Mouse (Mus musculus): ENCODE measurements around the gene Fam78b.
A peak's percentile ranks its signal among the peaks of the same experiment; 100 is the strongest.

Gene Fam78b

DNA sequence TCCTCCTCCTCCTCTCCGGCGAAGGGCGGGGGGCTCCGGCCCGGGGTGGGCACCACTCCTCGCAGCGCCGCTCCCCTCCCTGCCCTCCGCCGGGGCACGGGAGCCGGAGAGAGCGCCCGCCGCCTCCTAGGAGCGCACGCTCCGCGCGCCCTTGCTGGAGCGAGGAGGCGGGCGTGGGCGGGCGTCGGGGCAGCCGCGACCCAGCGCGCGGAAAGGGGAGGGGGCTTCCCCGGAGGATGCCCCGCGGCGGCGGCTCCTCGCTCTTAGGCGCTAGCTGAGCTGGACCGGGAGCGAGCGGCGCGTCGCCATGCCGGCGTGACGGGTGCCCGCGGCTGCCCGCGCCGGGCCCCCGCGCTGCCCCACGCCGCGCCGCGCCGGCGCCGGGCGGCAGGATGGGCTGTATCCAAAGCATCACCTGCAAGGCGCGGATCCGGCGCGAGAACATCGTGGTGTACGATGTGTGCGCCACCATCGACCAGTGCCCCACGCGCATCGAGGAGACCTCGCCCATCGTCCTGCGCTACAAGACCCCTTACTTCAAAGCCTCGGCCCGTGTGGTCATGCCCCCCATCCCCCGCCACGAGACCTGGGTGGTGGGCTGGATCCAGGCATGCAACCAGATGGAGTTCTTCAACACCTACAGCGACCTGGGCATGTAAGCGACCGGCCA, at the start of gene Fam78b:
Fam78b (plus strand) TSS at position 244 of the 670 bp plus-strand sequence.
- peak; percentile 1 to 16 for DNase-seq (ENCODE audit: low read depth in 2 of 2, low spot score in 2 of 2)

DNA sequence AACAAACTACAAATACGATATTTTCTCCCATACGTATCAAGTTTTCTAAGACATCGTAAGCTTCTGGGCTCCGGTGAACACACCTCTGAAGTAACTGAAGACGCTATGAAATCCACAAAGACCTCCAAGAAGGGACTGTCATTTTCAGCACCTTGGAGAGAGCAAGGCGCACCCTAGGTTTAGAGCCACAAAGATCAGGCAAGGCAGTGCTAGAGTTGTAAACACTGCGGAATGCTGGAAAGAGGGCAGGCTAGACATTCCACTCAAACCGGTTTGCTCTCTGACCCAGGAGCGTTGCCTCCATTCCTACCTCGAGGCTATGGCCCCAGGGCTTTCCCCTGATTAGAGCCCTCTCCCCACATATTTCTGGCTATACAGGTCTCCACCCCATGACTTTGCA, 36.7 kb upstream of the Fam78b start:
- no peak for DNase-seq (ENCODE audit: low read depth in 2 of 2, low spot score in 2 of 2)

DNA sequence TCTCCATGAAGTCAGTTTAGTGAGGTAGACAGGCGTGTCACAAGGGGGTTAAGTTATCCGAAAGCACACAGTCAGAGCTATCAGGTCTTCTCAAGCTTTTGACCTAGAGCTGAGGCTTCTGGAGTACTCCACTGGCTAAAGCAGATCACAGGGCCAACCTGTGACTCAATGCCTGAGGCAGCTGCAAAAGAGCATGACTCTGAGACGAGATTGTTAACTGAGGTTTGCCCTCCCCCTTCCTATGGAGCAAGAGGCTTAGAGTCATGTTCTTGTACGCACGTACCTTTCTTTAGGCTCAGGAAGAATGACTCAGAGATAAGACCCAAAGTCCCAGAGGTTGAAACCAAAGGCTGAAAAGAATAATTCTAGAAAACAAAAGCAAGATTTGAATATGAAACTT, 32.9 kb upstream of the Fam78b start:
- no peak for DNase-seq (ENCODE audit: low read depth in 2 of 2, low spot score in 2 of 2)

DNA sequence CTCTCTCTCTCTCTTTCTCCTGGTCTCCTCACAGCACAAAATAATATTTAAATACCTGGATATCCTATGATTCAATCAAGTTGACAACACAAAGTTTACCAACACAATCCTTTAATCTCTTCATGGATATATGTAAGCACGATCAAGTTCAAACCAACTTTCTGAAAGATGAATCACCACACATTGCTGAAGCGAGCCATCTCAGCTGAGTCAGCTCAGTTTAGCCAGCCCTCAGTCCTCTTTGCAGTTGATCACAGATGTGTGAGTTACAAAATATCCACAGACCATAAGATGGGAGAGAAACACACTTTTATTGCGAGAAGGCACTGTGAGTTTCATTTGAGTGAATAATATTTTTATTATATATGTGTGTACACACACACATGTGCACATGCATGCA, 27.5 kb upstream of the Fam78b start:
- DNase-seq (ENCODE audit: low read depth in 2 of 2, low spot score in 2 of 2) = no peak

DNA sequence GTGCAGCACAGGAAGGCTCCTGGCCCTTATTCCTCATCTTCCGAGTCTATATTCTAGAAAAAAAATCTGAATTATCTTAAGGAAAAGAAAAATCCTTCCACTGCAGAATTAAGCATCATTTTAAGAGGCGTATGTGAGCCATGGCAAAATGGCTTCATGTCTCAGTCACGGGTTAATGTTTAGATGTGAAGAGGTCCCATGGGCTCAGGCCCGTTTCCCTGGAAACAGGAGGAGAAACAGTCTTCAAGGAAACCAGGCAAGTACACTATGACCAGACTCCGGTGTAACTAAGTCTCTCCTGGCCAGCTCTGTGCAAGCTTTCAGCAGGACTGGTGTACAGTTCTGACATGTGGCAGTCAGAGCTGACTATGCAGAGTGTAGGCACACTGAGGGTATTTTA, 22.6 kb upstream of the Fam78b start:
- no peak for DNase-seq (ENCODE audit: low read depth in 2 of 2, low spot score in 2 of 2)

DNA sequence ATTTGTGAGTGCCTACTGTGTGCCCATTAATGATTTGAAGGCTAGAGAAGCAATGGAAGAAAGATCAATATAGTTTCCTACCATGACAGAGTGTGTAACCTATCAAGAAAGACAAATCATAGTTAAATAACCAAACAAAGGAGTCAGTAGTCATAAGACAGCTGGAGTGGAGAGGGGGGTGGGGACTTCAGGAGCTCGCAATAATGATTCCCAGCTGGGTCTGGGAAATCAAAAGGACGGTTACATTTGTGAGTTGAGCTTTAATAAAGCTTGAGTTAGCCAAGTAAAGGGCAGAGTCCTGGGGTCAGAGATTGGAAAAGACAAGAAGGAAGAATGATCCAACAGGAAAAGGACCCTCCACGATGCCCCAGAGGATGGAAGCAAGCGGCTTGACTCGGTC, 7.0 kb upstream of the Fam78b start:
- DNase-seq (ENCODE audit: low read depth in 2 of 2, low spot score in 2 of 2) = no peak

DNA sequence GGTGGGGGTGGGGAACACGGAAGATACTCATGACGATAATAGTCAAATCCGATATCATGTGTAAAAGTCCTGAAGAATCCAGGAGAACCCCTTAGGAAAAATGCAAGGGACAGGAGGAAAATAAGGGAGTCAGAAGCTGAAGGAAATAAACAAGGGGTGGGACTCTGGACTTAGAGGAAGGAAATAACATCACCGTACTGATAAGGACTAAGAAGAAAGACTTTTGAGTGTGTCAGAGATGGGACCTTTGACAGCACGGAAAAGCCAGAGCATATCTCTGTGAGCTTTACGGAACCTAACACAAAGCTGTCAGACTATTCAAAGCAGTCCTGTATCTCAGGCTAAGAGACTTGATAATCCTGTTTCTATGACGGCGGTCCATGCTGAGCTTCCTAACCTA, 5.0 kb upstream of the Fam78b start:
- DNase-seq (ENCODE audit: low read depth in 2 of 2, low spot score in 2 of 2) = no peak

DNA sequence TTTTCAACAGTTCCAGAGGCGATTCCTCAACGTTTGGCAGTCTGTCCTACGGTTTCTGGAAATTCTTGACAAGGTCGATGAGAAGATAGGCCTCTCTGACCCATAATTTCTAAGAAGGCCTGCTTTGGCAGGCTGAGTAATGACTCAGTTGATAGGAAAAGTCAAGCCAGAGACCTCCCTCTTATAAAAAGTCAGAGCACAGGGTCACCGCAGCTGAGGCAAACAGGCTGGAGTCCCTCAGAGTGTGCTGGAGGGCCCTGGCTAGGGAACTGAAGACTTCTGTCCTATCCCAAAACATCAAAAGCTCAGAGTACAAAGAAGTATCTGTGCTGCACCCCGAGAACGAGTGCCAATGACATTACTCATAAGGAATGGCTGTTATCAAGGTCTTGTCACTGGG, 4.4 kb upstream of the Fam78b start:
- DNase-seq (ENCODE audit: low read depth in 2 of 2, low spot score in 2 of 2) = no peak

DNA sequence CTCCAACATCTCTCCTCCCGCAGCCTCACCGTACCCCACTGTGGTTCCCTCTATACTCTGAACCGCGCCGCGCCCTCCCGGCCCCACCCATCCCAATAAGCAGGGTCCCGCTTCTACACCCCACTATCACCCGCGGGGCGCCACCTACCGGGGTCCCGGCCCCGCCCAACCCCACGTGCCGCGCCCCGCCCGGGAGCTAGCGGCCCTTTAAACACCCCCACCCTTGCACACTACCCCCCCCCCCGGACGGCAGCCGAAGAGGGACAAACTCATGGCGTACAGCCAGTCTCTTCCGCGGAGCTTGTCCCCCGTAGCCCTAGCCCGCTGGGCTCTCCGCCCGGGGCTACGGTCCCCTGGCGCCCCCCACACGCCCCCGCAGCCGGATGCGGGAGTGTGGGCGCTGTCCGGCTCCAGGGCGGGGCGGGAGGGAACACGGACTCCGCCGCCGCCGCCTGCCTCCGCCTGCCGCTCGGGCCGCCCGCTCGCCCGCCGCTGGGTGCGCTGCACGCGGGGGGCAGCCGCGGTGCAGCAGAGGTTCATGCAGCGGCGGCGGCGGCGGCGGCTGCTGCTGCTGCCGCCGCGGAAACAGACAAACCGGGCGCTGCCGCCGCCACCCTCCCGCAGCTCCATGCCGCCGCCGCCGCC, 566 bp upstream of the Fam78b start:
- DNase-seq (ENCODE audit: low read depth in 2 of 2, low spot score in 2 of 2) = peak; percentile 57 to 59

DNA sequence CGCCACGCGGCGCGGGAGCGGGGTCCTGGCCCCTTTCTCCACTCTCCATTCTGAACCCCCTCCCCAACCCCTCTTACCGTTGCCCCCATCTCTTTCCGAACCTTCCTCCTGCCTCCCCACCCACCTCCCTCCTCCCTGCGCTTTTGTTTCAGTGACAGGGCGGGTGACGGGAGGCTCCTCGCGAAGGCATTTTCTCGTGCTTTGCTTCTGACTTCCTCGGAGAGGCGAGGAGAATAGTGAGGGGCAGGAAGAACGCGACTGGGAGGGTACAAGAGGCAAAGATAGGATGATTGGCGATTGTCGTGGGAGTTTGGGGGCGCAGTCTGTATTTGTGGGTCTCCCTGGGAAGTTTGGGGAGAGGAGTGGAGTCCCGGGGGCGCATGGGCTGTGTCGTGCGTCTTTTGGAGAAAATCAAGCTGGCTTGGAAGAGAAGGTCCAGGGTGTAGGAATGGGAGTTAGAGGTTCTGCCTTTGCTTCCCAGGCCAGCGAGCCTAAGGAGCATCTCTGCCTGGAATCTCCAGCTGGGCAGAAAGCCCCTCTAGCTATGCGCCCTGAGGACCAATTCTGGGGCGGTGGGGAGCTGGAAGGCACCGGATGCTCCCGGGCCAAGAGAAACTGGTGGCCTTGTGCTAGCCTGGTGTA, 748 bp downstream of the Fam78b start:
- peak in 1 of 2 experiments; percentile 11 for DNase-seq (ENCODE audit: low read depth in 2 of 2, low spot score in 2 of 2)

DNA sequence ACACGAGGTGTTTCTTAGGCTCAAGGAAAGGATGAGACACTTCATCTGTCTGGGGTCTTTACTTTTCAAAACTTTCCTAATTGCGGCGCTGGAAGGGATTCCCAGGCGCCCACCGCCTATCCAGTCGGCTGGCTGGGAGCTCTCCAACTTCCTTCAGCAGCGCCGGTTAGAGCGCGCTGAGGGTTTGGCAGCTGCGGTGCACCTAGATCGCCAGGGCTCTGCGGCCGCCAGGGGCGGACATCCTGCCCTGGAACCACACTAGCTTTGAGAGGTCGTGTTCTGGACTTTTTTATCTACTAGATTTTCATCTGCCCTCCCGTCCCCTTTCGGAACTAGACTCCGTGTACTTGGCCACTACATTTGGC, 1.3 kb downstream of the Fam78b start:
- DNase-seq (ENCODE audit: low read depth in 2 of 2, low spot score in 2 of 2) = peak in 1 of 2 experiments; percentile 1

DNA sequence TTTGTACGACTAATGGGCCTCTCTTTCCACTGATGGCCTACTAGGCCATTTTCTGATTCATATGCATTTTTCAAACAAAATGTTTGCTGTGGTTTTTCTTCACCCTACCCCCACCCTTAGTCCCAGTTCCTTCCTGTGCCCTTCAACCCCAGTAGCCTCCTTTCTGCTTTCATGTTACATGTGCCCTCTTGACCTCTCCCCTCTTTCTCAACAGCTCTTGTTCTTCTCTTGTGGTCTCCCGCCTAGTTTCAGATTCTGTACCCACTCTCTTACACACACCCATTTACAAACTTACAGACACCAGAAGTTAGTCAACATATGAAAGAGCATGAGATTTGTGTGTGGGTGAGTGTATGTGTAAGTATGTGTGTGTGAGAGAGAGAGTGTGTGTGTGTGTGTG, 3.4 kb downstream of the Fam78b start:
- DNase-seq (ENCODE audit: low read depth in 2 of 2, low spot score in 2 of 2) = no peak

DNA sequence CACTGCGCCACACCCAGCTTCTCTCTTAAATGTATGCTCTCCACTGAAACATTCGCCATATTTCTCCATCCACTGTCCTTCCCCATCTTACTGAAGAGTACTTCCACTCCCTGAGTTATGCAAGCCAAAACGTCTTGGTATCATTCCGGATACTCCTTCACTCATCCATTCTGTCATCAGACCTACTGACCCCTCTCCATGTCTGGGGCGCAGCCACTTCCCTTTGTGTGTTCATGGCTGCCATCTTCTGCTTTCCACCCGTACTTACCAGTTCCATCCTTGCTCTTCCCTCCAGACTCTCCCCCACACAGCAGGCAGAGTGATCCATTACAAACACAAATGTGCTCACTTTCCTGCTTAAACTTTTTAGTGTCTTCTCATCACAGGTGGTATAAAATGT, 6.1 kb downstream of the Fam78b start:
- DNase-seq (ENCODE audit: low read depth in 2 of 2, low spot score in 2 of 2) = no peak

DNA sequence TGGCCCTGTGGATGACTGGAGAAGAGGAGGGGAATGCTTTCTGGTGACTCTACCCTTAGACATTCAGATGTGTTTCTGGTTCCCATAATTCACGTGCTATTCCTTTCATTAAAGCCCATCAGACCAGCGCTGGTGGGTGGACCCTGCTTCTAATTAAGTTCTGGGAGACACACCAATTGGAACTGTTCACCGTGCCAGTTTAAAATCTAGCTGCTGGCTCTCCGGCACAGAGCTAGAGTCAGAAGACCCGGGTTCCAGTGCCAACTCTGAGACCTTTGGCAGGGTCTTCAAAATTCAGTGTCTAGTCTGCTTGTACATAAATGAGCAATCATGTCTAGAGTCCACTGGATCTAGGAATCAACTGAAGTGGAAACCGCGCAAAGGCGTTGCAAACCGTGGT, 9.0 kb downstream of the Fam78b start:
- no peak for DNase-seq (ENCODE audit: low read depth in 2 of 2, low spot score in 2 of 2)

DNA sequence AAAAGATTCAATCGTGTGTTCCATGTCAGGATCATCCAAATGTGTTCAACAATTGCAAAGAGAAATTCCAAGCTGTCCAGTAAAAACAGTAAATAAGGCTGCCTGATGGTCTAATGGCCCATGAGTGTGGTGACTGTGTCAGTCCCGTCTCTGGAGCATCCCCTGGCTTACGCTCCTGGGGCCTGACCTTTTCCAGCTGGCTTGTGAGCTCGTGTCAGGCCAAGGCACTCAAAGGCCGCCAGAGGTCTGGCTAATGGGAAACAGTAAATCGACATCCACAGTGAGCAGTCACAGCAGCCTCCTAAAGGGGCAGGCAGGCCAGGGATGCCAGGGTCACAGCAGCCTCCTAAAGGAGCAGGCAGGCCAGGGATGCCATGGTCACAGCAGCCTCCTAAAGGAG, 10.1 kb downstream of the Fam78b start:
- no peak for DNase-seq (ENCODE audit: low read depth in 2 of 2, low spot score in 2 of 2)

DNA sequence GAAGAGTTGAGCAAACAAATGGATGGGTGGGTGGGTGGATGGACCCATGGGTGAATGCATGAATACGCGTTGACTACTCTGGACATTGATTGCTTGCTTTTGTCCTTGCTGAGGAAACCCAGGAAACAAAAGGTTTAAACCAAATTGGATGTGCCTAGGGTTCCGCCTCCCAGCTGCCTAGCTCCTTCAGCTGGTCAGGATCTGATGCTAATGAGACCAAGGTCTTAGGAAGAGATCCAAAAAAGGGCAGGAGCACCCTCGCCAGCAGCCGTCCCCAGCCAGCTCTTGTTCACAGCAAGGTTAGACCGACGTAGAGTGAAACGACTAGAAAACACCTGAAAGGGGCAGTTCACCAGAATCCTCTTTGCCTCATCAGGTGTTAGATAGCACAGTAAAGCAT, 11.4 kb downstream of the Fam78b start:
- no peak for DNase-seq (ENCODE audit: low read depth in 2 of 2, low spot score in 2 of 2)

DNA sequence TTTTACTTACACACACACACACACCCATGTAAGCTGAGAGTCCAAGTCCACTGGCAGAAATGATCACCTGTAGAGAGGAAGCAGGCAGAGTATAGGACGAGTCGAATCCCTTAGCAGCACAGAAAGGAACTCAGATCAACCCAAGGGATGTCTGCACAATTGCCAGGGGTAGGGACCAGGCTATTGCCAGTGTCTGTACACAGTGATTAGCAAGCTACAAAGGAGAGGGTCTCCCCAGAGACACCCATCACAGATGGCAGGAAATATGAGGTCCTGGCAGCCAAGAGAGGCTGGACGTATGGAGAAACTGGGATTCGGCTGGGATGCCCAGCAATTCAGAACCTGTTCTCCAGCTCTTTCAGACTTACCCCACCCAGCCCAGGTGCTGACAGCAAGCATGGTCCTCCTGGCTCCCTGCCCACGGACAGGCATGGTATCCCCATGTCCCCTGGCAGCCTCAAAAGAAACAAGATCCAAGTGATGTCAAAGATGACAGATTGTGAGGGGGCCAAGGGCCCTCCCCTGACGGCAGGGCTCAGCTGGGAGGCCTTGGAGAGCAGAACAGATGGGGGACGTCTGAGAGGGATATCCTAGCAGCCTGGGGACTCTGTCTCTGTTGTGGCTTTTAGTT, 12.1 kb downstream of the Fam78b start:
- no peak for DNase-seq (ENCODE audit: low read depth in 2 of 2, low spot score in 2 of 2)

DNA sequence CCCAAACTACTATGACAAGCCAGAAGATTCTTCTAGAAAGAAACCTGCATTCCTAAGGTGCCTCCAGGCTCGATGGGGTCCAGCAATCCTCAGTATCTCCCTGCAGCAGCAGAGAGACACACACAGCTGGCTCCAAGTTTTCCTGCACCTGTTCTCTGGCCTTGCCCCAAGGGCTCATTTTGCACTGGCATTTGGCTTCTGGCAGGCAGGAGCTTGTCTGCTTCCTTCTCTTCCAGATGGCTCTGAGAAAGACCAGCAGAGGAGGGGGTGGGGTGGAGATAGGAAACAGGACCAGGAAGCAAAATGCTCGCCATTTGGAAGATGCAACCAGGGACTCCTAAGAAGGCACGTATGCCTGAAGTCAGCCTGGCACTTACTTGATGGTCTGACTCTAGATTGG, 15.1 kb downstream of the Fam78b start:
- no peak for DNase-seq (ENCODE audit: low read depth in 2 of 2, low spot score in 2 of 2)

DNA sequence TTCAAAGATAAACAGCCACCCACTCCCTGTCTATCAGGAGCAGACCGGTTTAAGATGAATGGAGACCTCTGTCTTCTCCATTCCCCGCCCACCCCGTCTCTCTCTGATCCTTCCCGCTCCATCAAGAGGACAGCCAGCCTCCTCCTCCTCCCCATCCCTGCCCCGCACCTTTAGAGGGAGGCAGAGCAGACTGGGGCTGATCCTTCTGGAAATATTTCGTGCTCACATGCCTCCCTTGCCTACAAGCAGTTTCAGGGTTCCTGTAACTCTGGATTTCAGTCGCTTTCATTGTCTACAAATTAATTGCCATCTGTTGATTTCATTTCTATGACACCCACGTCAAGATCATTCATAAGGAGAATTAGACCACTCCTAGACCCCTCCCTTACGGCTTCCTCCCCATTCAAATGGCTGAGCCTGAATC, 20.8 kb downstream of the Fam78b start:
- no peak for DNase-seq (ENCODE audit: low read depth in 2 of 2, low spot score in 2 of 2)

DNA sequence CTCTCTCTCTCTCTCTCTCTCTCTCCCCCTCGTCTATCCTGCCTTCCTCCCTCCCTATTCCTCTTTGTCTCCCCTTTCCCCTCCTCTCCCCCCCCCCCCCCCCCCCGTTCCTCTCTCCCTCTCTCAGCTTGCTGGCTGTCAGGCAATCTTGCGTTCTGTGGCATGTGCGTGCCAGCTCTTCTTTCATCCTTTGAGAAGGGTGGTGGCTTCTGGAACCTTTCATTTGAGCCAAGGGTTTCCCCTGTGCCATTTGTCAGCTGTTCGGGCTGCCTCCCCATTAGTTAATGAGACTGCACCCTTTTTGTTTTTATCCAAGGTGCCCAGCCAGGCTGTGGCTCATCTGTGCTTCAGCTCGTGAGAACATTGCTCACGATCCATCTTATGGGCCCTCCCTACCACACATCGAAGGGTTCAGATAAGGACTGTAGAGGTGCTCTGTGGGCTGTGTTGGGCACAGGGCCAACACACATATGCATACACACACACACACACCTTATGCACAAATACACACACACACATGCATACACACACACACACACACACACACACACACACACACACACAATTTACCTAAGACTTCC, 21.4 kb downstream of the Fam78b start:
- no peak for DNase-seq (ENCODE audit: low read depth in 2 of 2, low spot score in 2 of 2)

DNA sequence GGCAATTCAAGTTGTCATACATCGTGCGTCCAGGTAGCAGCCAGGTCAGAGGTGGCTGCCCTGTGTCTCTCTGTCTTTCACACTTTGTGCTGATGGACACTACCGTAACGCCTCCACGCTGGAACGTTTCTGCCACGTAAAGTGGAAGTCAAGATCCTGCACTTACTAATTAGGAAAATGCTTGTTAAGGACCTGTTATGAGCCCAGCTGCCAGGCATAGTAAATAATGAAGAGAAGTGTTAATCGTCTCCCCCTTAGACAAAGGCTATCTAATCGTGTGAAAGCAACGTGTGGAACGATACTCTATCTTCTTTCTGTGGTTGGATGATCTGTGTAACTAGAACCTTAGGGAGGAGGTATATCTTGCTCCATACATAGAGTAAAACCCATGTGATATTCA, 22.6 kb downstream of the Fam78b start:
- no peak for DNase-seq (ENCODE audit: low read depth in 2 of 2, low spot score in 2 of 2)

DNA sequence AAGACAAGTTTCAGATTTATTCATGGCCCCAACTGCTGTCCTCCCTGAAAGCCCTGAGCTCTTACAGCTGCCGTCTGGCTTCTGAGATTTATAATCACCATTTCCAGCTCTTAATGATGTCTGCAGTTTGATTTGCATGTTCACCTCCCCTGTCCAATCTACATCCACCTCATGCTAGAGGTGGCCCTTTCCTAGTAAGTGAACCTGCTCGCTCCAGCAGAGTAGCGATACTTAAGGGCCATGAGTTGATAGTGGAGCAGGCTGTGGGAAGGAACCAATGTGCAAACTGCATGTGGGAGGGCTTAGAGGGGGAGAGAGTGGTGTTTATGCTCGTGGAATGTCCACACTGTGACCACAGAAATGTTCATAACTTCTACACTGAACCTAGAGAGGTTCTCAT, 23.7 kb downstream of the Fam78b start:
- DNase-seq (ENCODE audit: low read depth in 2 of 2, low spot score in 2 of 2) = no peak

Measured in CD8-positive naive resting alpha-beta T cell, adult 2 months (primary cell).